Mouse (Mus musculus): ENCODE measurements around the gene Pfkfb3.

DNA sequence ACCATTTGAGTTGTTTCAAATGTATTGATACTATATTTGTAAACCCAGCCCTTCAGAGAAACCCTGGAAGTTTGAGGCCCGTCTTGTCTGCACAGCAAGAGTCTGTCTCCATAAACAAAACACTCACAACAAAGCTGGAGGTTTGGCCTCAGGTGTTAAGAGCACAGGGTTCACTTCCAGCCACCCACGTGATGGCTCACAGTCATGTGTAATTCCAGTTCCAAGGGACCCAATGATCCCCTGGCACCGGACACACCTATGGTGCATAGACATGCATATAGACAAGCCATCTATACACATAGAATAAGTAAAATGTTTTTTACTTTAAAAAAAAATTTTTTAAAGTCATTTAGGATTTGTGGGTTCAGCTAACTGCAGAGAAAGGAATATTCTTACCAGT, 108.2 kb downstream of the Pfkfb3 start:
- TF ChIP-seq TAL1 (IDR thresholded peaks at IDR 0.05; ENCODE audit: low read length) (no peak), GATA1 (IDR thresholded peaks at IDR 0.05; ENCODE audit: low read length) (no peak)
